Mouse (Mus musculus) lung, adult 2 months (tissue): ENCODE measurements at regions not wholly inside any gene's neighbourhood (a gene's known extent, or its start where the extent isn't known, plus 50 kb on each side); places are given as distances from the start of the nearest gene placed in this dataset.

Experiments
- CTCF ChIP-seq: fragments of 200-500 bp; IDR thresholded peaks from 2 replicates; pipeline ENCODE4 v1.5.1; 2011; ENCODE audit warnings: mild to moderate bottlenecking, low read length, control low read depth; ENCODE audit not compliant: insufficient read depth
- POLR2A ChIP-seq: fragments of 200-500 bp; IDR thresholded peaks from 2 replicates; pipeline ENCODE4 v1.6.1; 2011; ENCODE audit warnings: low read depth, mild to moderate bottlenecking, control low read depth, low read length, borderline replicate concordance; ENCODE audit errors: extremely low read depth

- TF ChIP-seq POLR2A (no peak), CTCF (no peak)
Measured at GRCm38 (mm10) chr9:61259421-61260174, 112.6 kb upstream of the Tle3 start.
